Mouse (Mus musculus): ENCODE results near the gene Nfkbia. TPM values are rescaled to one million over a fixed set of nuclear protein-coding genes. Genes with fewer than 3 reads are reported as not detected.

Gene Nfkbia
- total RNA-seq (2012; rRNA removed), result 8.1 and 9.3 TPM in 2 replicates
- 10 to 100 TPM in 1 of 2 experiments, not detected in 1; 15.9 TPM for polyA plus RNA-seq (2012; ENCODE audit: insufficient read depth in 1 of 2, insufficient read length in 2 of 2, low read depth in 1 of 2, low replicate concordance in 2 of 2, missing spikeins in 1 of 2)

DNA sequence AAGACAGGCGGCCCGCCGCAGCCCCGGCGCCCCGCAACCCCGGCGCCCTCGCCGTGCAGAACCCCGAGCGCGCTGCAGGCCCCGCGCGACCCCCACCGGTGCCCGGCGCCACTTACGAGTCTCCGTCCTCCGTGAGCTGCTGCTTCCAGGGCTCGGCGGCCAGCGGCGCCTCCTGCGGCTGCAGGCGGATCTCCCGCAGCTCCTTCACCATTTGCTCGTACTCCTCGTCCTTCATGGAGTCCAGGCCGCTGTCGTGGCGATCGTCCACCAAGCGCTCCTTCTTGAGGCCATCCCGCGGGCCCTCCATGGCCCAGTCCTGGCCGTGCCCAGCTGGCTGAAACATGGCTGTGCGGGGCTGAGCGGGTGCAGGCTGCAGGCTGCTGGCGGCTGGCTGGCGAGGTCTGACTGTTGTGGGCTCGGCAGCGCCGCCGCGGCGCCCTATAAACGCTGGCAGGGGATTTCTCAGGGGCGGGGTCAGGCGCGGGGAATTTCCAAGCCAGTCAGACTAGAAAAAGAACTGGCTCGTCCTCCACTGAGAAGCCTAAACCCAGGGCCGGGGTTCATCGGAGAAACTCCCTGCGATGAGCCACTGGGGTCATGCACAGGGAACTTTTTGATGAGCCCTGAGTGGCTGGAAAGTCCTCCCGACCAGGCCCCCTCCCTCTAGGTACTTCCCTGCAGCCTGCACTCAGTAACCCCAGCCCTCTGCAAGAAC, at the start of gene Nfkbia:
Nfkbia (minus strand) TSS at position 464 of the 715 bp plus-strand sequence.
- Histone ChIP-seq H3K9ac (ENCODE audit: control insufficient read depth, low read depth, low read length, poor library complexity, severe bottlenecking) (peak within 1 kb of the TSS; percentile 98), H3K27ac (ENCODE audit: control insufficient read depth, low read depth, low read length) (peak within 1 kb of the TSS; percentile 96), H3K79me2 (ENCODE audit: control insufficient read depth, insufficient read depth, low read length, poor library complexity) (peaks cover 10% of the 10 kb centered on the region), H3K4me3 (ENCODE audit: control insufficient read depth in 1 of 2, insufficient read depth in 1 of 2, low read depth in 2 of 2, low read length in 2 of 2) (peak within 1 kb of the TSS; percentile 97 to 98), H3K27me3 (ENCODE audit: control insufficient read depth in 1 of 2, insufficient read depth in 2 of 2, low read length in 2 of 2) (no peaks in the 10 kb centered on the region), H3K9me3 (replicated peaks; ENCODE audit: insufficient read depth, low read length) (no peaks in the 10 kb centered on the region), H3K4me1 (ENCODE audit: control insufficient read depth in 1 of 2, insufficient read depth in 2 of 2, low read length in 2 of 2) (peaks cover 0 to 13% of the 10 kb centered on the region in 2 experiments; a peak in 3 of 4 replicates), H3K36me3 (ENCODE audit: control insufficient read depth in 1 of 2, insufficient read depth in 2 of 2, low read length in 2 of 2) (peaks cover 3 to 8% of the 10 kb centered on the region in 2 experiments)
- peak; percentile 91 for DNase-seq (ENCODE audit: low read depth, low spot score)
- TF ChIP-seq KAT2A (conservative IDR thresholded peaks at IDR 0.05; ENCODE audit: low read depth, low read length), result no peak
- no peak for TF ChIP-seq MAX (IDR thresholded peaks at IDR 0.05; ENCODE audit: low read length)
- no peak for TF ChIP-seq NRF1 (IDR thresholded peaks at IDR 0.05; ENCODE audit: insufficient read depth, low read depth, low read length, poor library complexity, severe bottlenecking)
- peak; percentile 69 to 82 for TF ChIP-seq POLR2A (IDR thresholded peaks at IDR 0.05; ENCODE audit: control insufficient read depth in 1 of 2, insufficient read depth in 1 of 2, low read depth in 1 of 2, low read length in 2 of 2, poor library complexity in 1 of 2)
- TF ChIP-seq EP300 (IDR thresholded peaks at IDR 0.05; ENCODE audit: low read depth in 1 of 2, low read length in 2 of 2), result 0 out of 4 replicates have a peak, but pooled peaks of 1 of the 2 experiments have one; percentile 5
- peak; percentile 71; the same call in 1 of the 2 replicates for TF ChIP-seq POLR2AphosphoS2 (IDR thresholded peaks at IDR 0.05; ENCODE audit: low read length)
- 0 out of 2 replicates have a peak, but pooled peaks have one; percentile 2 for TF ChIP-seq SMC3 (IDR thresholded peaks at IDR 0.05; ENCODE audit: low read depth, low read length)
- no peak for TF ChIP-seq MYB (IDR thresholded peaks at IDR 0.05; ENCODE audit: low read depth, low read length)
- peak; percentile 46; the same call in 1 of the 2 replicates for TF ChIP-seq TCF12 (IDR thresholded peaks at IDR 0.05; ENCODE audit: low read depth, low read length)
- 0 out of 2 replicates have a peak, but pooled peaks have one; percentile 21 for TF ChIP-seq HCFC1 (IDR thresholded peaks at IDR 0.05; ENCODE audit: low read depth, low read length)
- peak; percentile 86 for TF ChIP-seq NELFE (IDR thresholded peaks at IDR 0.05; ENCODE audit: low read depth, low read length)
- peak; percentile 86 for TF ChIP-seq TBP (IDR thresholded peaks at IDR 0.05; ENCODE audit: low read depth, low read length)
- peak; percentile 41 for TF ChIP-seq MXI1 (IDR thresholded peaks at IDR 0.05; ENCODE audit: low read depth, low read length)
- TF ChIP-seq SIN3A (IDR thresholded peaks at IDR 0.05; ENCODE audit: low read length), result peak; percentile 42; the same call in 1 of the 2 replicates
- TF ChIP-seq UBTF (IDR thresholded peaks at IDR 0.05; ENCODE audit: borderline replicate concordance, insufficient read depth, low read depth, low read length), result no peak
- TF ChIP-seq ZKSCAN1 (IDR thresholded peaks at IDR 0.05; ENCODE audit: low read depth, low read length), result no peak
- TF ChIP-seq ZC3H11A (IDR thresholded peaks at IDR 0.05; ENCODE audit: low read depth, low read length), result no peak
- TF ChIP-seq CTCF (IDR thresholded peaks at IDR 0.05 in 2 of 3, conservative IDR thresholded peaks at IDR 0.05 in 1 of 3; ENCODE audit: control insufficient read depth in 1 of 3, insufficient read depth in 1 of 3, low read depth in 2 of 3, low read length in 3 of 3, poor library complexity in 1 of 3, severe bottlenecking in 1 of 3), result peak in 1 of 3 experiments; percentile 28; a peak in 3 of 6 replicates
- TF ChIP-seq ZMIZ1 (IDR thresholded peaks at IDR 0.05; ENCODE audit: low read depth, low read length), result peak; percentile 89
- TF ChIP-seq BHLHE40 (IDR thresholded peaks at IDR 0.05; ENCODE audit: borderline replicate concordance, low read depth, low read length), result no peak
- TF ChIP-seq USF2 (IDR thresholded peaks at IDR 0.05; ENCODE audit: borderline replicate concordance in 1 of 2, insufficient read depth in 1 of 2, low read depth in 1 of 2, low read length in 2 of 2), result no peak
- no peak for TF ChIP-seq POLR2AphosphoS5 (IDR thresholded peaks at IDR 0.05; ENCODE audit: borderline replicate concordance, low read depth, low read length)
- 0 out of 2 replicates have a peak, but pooled peaks have one; percentile 15 for TF ChIP-seq ETS1 (IDR thresholded peaks at IDR 0.05; ENCODE audit: low read depth, low read length)
- no peak for TF ChIP-seq E2F4 (IDR thresholded peaks at IDR 0.05; ENCODE audit: borderline replicate concordance, low read depth, low read length)
- TF ChIP-seq CHD2 (IDR thresholded peaks at IDR 0.05; ENCODE audit: low read length), result no peak
